Mouse (Mus musculus) layer of hippocampus, adult 9-10 months (tissue): ENCODE results near the gene Dio1.

Source experiments
- DNase-seq: peaks from one replicate; pipeline ENCODE4 v3.0.0; 2022; ENCODE audit warnings: low spot score

The Dio1 gene

DNA sequence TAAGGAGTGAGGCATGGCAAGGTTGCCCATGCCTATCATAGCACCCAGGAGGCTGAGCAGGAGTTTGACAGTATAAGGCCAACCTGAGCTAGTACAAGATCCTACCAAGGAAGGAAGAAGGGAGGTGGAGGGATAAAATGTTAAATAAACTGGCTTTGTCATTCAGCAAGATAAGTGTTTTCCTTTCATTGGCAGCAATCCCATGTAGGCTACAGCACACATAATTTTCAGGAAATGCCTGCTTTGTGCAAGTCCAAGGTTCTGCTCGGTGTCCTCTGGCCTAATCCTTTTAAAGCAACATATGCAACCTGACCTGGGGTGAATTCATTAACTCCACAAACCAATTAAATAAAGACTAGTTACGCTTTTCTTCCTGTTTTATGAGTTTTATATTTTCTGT is 61.6 kb downstream of the Dio1 start:
- DNase-seq: no peak

DNA sequence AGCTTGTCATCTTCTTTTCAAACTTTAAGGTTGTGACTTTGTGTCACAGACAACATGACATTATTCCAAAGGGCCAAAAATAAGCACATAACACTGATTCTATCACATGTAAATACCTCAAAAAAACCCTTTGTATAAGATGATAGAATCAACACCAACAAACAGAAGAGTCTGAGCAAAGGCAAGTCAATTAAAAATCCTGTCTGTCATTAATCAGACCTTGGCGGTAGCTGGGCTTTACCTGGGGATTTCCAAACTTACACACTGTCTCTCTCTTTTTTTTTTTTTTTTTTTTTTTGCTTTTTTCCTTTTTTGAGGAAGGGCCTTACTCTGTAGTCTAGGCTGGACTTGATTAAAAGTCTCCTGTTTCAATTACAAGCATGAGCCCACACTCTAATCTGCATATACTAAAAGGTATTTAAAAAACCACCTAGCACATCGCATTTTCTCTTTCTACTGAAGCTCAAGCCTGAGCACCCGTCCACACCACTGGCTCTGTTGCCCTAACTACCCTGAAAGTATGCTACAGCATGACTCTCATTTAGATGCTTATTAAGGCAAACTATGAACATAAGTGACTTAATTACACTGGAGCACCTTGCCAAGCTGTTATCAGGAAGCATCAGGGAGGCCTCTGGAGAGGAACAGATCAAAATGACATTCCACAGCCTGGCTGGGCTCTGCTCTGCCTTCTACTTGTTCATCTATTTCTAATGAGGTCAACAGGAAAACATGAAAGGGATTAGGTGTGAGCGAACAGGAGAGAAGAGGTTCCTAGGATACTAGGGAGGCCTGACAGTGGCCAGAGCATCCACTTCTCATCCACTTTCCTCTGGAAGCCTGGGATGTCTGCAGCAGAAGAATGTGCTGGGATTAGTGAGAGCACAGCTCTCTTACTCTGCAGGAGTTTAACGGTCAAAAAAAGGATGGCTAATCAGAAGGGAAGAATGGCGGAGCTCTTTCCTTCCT is 63.3 kb downstream of the Dio1 start:
- no peak for DNase-seq
